Mouse (Mus musculus) myocyte (in vitro differentiated cells): Measurements from ENCODE around the gene Dap3.

Experiments used
- E2F4 ChIP-seq: IDR thresholded peaks from one replicate; pipeline ENCODE4 v1.6.1; 2011; ENCODE audit warnings: mild to moderate bottlenecking, control low read depth, moderate library complexity; ENCODE audit not compliant: insufficient read depth
- MYOD1 ChIP-seq, 3 experiments: IDR thresholded peaks; one replicate each; pipeline ENCODE4 v1.6.1; 2011; ENCODE audit warnings: control low read depth in 2 of 3, low read depth in 2 of 3, mild to moderate bottlenecking in 2 of 3, moderate library complexity in 1 of 3; ENCODE audit not compliant: insufficient read length in 2 of 3, control insufficient read depth in 1 of 3
- POLR2A ChIP-seq: IDR thresholded peaks from one replicate; pipeline ENCODE4 v1.6.1; 2011; ENCODE audit warnings: low read depth, mild to moderate bottlenecking, control low read depth, moderate library complexity; ENCODE audit not compliant: insufficient read length
- REST ChIP-seq: IDR thresholded peaks from one replicate; pipeline ENCODE4 v1.6.1; 2011; ENCODE audit warnings: mild to moderate bottlenecking, control low read depth, moderate library complexity; ENCODE audit not compliant: insufficient read depth, insufficient read length
- TCF12 ChIP-seq: IDR thresholded peaks from one replicate; pipeline ENCODE4 v1.6.1; 2011; ENCODE audit warnings: mild to moderate bottlenecking, control low read depth; ENCODE audit not compliant: poor library complexity, insufficient read depth, severe bottlenecking
- USF1 ChIP-seq: IDR thresholded peaks from one replicate; pipeline ENCODE4 v1.6.1; 2011; ENCODE audit warnings: low read depth, mild to moderate bottlenecking, control low read depth, moderate library complexity

- TF ChIP-seq POLR2A (no peak), REST (no peak), E2F4 (no peak), TCF12 (no peak), USF1 (no peak), MYOD1 (IDR thresholded peaks at IDR 0.05; ENCODE audit: control insufficient read depth in 1 of 3, insufficient read length in 2 of 3, low read depth in 2 of 3) (no peak)
Observed at GRCm38 (mm10) chr3:88906393-88907159, 44.4 kb downstream of the Dap3 start.
